In genomic region chr7:44383980-44384715, GRCm38 (mm10) we compare ENCODE assay signal across 8 mouse cellular contexts. TPM values are rescaled to one million over a fixed set of nuclear protein-coding genes. Genes with fewer than 3 reads are reported as not detected.
DNase-seq lines count a peak whose midpoint lies in the region; ATAC-seq and TF ChIP-seq lines count a peak whose summit lies in the region.

Gene Syt3 (plus strand): TSS chr7:44384102.

- TF ChIP-seq EP300 in liver, postnatal 0 days (IDR thresholded peaks at IDR 0.05; ENCODE audit: low read depth): no peak

- peak within 1 kb of the TSS; percentile 98 for H3K27ac ChIP-seq in forebrain, embryonic 15.5 days (replicated peaks)
- H3K27ac ChIP-seq in liver, postnatal 0 days (ENCODE audit: low read depth): no peak within 1 kb of the TSS
- peak within 1 kb of the TSS; percentile 66 for H3K27ac ChIP-seq in neural tube, embryonic 14.5 days (ENCODE audit: low read depth, low read length)

- peak; percentile 10 for DNase-seq in G1E (ENCODE audit: low spot score)
- DNase-seq in cerebellum, adult 11 months: peak; percentile 84
- peak; percentile 62 to 64 for DNase-seq in heart, postnatal 36 days
- DNase-seq in layer of hippocampus, adult 18-20 months (ENCODE audit: low spot score in 2 of 2): peak; percentile 67 to 88
- peak; percentile 56 for DNase-seq in liver, postnatal 0 days
- DNase-seq in thymus, postnatal 14 days: peak; percentile 67

- ATAC-seq in G1E (ENCODE audit: extremely low read depth, insufficient number of reproducible peaks, low FRiP score, poor library complexity, severe bottlenecking): peak; percentile 34; the same call in 1 of the 2 replicates
- ATAC-seq in forebrain, embryonic 15.5 days (replicated peaks): peak; percentile 86
- ATAC-seq in liver, postnatal 0 days: peak; percentile 77
- ATAC-seq in neural tube, embryonic 14.5 days (ENCODE audit: low read depth): peak; percentile 91

- H3K4me3 ChIP-seq in G1E (ENCODE audit: low read depth, low read length): peak within 1 kb of the TSS; percentile 44; the same call in 1 of the 2 replicates
- H3K4me3 ChIP-seq in forebrain, embryonic 15.5 days: peak within 1 kb of the TSS; percentile 61
- peak within 1 kb of the TSS; percentile 37 for H3K4me3 ChIP-seq in liver, postnatal 0 days (ENCODE audit: low read depth, low read length)
- H3K4me3 ChIP-seq in neural tube, embryonic 14.5 days (ENCODE audit: low read depth, low read length): peak within 1 kb of the TSS; percentile 45

- H3K36me3 ChIP-seq in G1E (replicated peaks): no peaks in the 10 kb centered on the region
- no peaks in the 10 kb centered on the region for H3K36me3 ChIP-seq in forebrain, embryonic 15.5 days
- H3K36me3 ChIP-seq in liver, postnatal 0 days (replicated peaks; ENCODE audit: insufficient read depth, low read length): no peaks in the 10 kb centered on the region
- H3K36me3 ChIP-seq in neural tube, embryonic 14.5 days (ENCODE audit: control insufficient read depth, insufficient read depth, low read length): no peaks in the 10 kb centered on the region

- H3K9ac ChIP-seq in forebrain, embryonic 15.5 days (replicated peaks): peak within 1 kb of the TSS; percentile 70
- H3K9ac ChIP-seq in liver, postnatal 0 days (replicated peaks): no peak within 1 kb of the TSS
- peak within 1 kb of the TSS; percentile 64 for H3K9ac ChIP-seq in neural tube, embryonic 14.5 days (replicated peaks; ENCODE audit: low read depth, low read length)

- intact Hi-C loops in heart, postnatal 36 days (cut with DNase I): no loop called here

- peaks cover 67% of the 10 kb centered on the region for H3K27me3 ChIP-seq in G1E (ENCODE audit: insufficient read depth, low read length)
- no peaks in the 10 kb centered on the region for H3K27me3 ChIP-seq in forebrain, embryonic 15.5 days
- peaks cover 19% of the 10 kb centered on the region for H3K27me3 ChIP-seq in liver, postnatal 0 days (ENCODE audit: insufficient read depth, low read length)
- H3K27me3 ChIP-seq in neural tube, embryonic 14.5 days (ENCODE audit: control insufficient read depth, insufficient read depth, low read length): 0 out of 2 replicates have a peak, but pooled peaks cover 2% of the 10 kb centered on the region

- H3K9me3 ChIP-seq in G1E (replicated peaks): no peaks in the 10 kb centered on the region
- no peaks in the 10 kb centered on the region for H3K9me3 ChIP-seq in forebrain, embryonic 15.5 days
- no peaks in the 10 kb centered on the region for H3K9me3 ChIP-seq in liver, postnatal 0 days (ENCODE audit: low read length)
- no peaks in the 10 kb centered on the region for H3K9me3 ChIP-seq in neural tube, embryonic 14.5 days (ENCODE audit: control insufficient read depth, low read length)

- H3K4me2 ChIP-seq in forebrain, embryonic 15.5 days (replicated peaks): peak within 1 kb of the TSS; percentile 98
- peak within 1 kb of the TSS; percentile 73 for H3K4me2 ChIP-seq in liver, postnatal 0 days (ENCODE audit: low read depth, low read length)
- H3K4me2 ChIP-seq in neural tube, embryonic 14.5 days (ENCODE audit: low read depth, low read length): peak within 1 kb of the TSS; percentile 83

- H3K4me1 ChIP-seq in G1E (ENCODE audit: insufficient read depth, low read depth, low read length): peaks cover 8% of the 10 kb centered on the region
- H3K4me1 ChIP-seq in forebrain, embryonic 15.5 days: peaks cover 26% of the 10 kb centered on the region
- H3K4me1 ChIP-seq in liver, postnatal 0 days (ENCODE audit: insufficient read depth): peaks cover 8% of the 10 kb centered on the region
- H3K4me1 ChIP-seq in neural tube, embryonic 14.5 days (ENCODE audit: control insufficient read depth, insufficient read depth, low read length): no peaks in the 10 kb centered on the region; the same call in 1 of the 2 replicates

- TF ChIP-seq CTCF in G1E (IDR thresholded peaks at IDR 0.05; ENCODE audit: low read depth, low read length): no peak
- no peak for TF ChIP-seq CTCF in liver, postnatal 0 days (IDR thresholded peaks at IDR 0.05; ENCODE audit: low read depth)

- WGBS in forebrain, embryonic 15.5 days: 0% methylated on average over 32 of the region's 33 CpGs
- 1% methylated on average over 30 of the region's 33 CpGs for WGBS in liver, postnatal 0 days (ENCODE audit: insufficient replicate concordance)
- WGBS in neural tube, embryonic 14.5 days: under 1% methylated on average over 30 of the region's 33 CpGs

RNA-seq across cellular contexts. Expression of gene Syt3, which starts in this region (rescaled TPM):
- total RNA-seq in G1E (2014; fragmentation: Nextera tagmentation) (not detected in 2 replicates), G1E (2017) (not detected in 2 replicates)
- 0.02 TPM in 1 of 2 replicates, not detected in the other for polyA plus RNA-seq in G1E (2012)
- 24.5 and 26.7 TPM in 2 replicates for polyA plus RNA-seq in forebrain, embryonic 15.5 days (2015; fragmentation: Nextera tagmentation; extraction: Ambion mirVana)
- 1 to 10 TPM; 1.7 to 3.4 TPM for total RNA-seq in heart, postnatal 36 days (2021)
- 10 to 100 TPM; 85.4 to 87.4 TPM for total RNA-seq in layer of hippocampus, adult 18-20 months (2021)
- 0.04 TPM in 1 of 2 replicates, not detected in the other for polyA plus RNA-seq in liver, postnatal 0 days (2015; fragmentation: Nextera tagmentation; extraction: Ambion mirVana)
- 52.7 and 68.4 TPM in 2 replicates for polyA plus RNA-seq in neural tube, embryonic 14.5 days (2014; fragmentation: Nextera tagmentation; extraction: Ambion mirVana)

Comparison
In these comparisons a context has a peak if more than half of its experiments do, and no peak if none do; other contexts are left out.
1. RNA of gene Syt3 (total RNA-seq): 85.4 to 87.4 TPM in layer of hippocampus, adult 18-20 months; 1.7 to 3.4 TPM in heart, postnatal 36 days and not detected in G1E; every median in the first group is over 10 times any median in the second.
2. RNA of gene Syt3 (polyA plus RNA-seq): 52.7 to 68.4 TPM in neural tube, embryonic 14.5 days and 24.5 to 26.7 TPM in forebrain, embryonic 15.5 days; 0.04 TPM in liver, postnatal 0 days and 0.02 TPM in G1E; every median in the first group is over 10 times any median in the second.
3. Peak in DNase-seq, ATAC-seq and H3K4me3 ChIP-seq in G1E; RNA of the gene not detected or under 1 TPM.
4. Peak in DNase-seq, ATAC-seq, H3K4me3 ChIP-seq and H3K4me2 ChIP-seq in liver, postnatal 0 days; RNA of the gene not detected or under 1 TPM.
5. ATAC-seq: peak in every context shown above with its lines; median percentile 91 in neural tube, embryonic 14.5 days; 86 in forebrain, embryonic 15.5 days; 77 in liver, postnatal 0 days; 34 in G1E.
6. DNase-seq: peak in every context shown above with its lines; median percentile 84 in cerebellum, adult 11 months; 78 in layer of hippocampus, adult 18-20 months; 67 in thymus, postnatal 14 days; 63 in heart, postnatal 36 days; 56 in liver, postnatal 0 days; 10 in G1E.
7. Peak in every context shown above with its lines, with median percentiles within 50 percentile points of each other: H3K4me3 ChIP-seq and H3K4me2 ChIP-seq.